16 mouse cellular contexts compared by ENCODE assay signal in genomic region chr5:89061097-89061496, GRCm38 (mm10).
"Had no signal": no experiment of that assay in that cellular context is flagged by ENCODE, and none has a peak within 500 bp of the region (broad histone marks: within the 10 kb centered on the region; RNA-seq: fewer than 3 reads in every experiment).

No protein-coding gene starts in this region.

- DNase-seq: lung, adult 18-20 months; lung, embryonic 14.5 days; lung, postnatal 14 days; lung, postnatal 36 days; midbrain, embryonic 14.5 days; right cerebral cortex, postnatal 14 days; thymus, adult 2 months; thymus, postnatal 25 days; thymus, postnatal 4 days had no signal

- H3K4me2 ChIP-seq: lung, embryonic 14.5 days; midbrain, embryonic 12.5 days; neural tube, embryonic 12.5 days; stomach, embryonic 15.5 days had no signal

- H3K9ac ChIP-seq: lung, embryonic 14.5 days; midbrain, embryonic 12.5 days; neural tube, embryonic 12.5 days; stomach, embryonic 15.5 days had no signal

- H3K9me3 ChIP-seq: megakaryocyte, embryonic 14.5 days; midbrain, embryonic 12.5 days; neural tube, embryonic 12.5 days; stomach, embryonic 15.5 days had no signal

- H3K27me3 ChIP-seq: midbrain, embryonic 12.5 days; neural tube, embryonic 12.5 days; stomach, embryonic 15.5 days had no signal

- H3K27ac ChIP-seq: macrophage; midbrain, embryonic 12.5 days; neural tube, embryonic 12.5 days; stomach, embryonic 15.5 days; stomach, postnatal 0 days had no signal

- H3K36me3 ChIP-seq: midbrain, embryonic 12.5 days; neural tube, embryonic 12.5 days; stomach, embryonic 15.5 days had no signal

- H3K4me1 ChIP-seq: megakaryocyte, embryonic 14.5 days; midbrain, embryonic 12.5 days; neural tube, embryonic 12.5 days; stomach, embryonic 15.5 days had no signal

- H3K4me3 ChIP-seq: megakaryocyte, embryonic 14.5 days; midbrain, embryonic 12.5 days; neural tube, embryonic 12.5 days; stomach, embryonic 15.5 days had no signal

- ATAC-seq: midbrain, embryonic 16.5 days had no signal
